Mouse (Mus musculus): ENCODE measurements around the gene Nr6a1.

Nr6a1 gene

GRCm38 (mm10) chr2:38713596-38713995 is 213.9 kb downstream of the Nr6a1 start:
- no peak for DNase-seq (ENCODE audit: low spot score in 2 of 2)

- DNase-seq (ENCODE audit: low spot score in 2 of 2): no peak
Measured at GRCm38 (mm10) chr2:38712769-38713125, 214.7 kb downstream of the Nr6a1 start.

DNA sequence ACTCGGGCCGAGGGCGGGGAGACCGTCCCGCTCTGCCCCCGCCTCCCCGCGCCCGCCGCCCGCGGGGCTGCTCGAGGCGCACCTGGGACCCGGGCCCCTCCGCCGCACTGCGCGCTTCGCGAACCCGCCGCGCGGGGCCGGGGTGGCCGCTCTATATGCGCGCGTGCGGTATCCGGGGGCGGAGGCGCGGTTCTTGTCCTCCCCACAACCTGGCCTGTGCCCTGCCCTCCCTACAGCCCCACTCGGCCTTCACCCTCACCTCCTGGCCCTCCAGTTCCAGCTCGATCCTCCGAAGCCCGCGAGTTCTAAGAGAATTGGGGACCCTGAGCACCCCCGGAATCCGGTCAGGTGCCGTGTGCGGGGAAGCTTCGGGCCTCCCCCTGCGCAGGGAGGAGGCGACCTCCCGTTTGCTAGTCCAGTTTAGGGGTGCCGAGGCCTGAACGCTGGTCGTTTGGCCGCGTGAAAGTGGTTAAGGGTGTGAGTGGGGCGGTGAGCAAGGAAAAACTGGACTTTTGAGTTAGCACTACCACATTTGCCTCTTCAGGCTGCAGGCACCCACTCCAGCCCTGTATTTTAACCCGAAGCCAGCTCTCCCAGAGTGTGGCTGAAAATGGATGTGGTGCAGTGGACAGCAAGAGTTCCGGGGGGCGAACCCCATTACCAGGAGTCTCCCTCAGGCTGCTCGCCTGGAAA is 215.3 kb downstream of the Nr6a1 start:
- no peak for DNase-seq (ENCODE audit: low spot score in 2 of 2)

DNA sequence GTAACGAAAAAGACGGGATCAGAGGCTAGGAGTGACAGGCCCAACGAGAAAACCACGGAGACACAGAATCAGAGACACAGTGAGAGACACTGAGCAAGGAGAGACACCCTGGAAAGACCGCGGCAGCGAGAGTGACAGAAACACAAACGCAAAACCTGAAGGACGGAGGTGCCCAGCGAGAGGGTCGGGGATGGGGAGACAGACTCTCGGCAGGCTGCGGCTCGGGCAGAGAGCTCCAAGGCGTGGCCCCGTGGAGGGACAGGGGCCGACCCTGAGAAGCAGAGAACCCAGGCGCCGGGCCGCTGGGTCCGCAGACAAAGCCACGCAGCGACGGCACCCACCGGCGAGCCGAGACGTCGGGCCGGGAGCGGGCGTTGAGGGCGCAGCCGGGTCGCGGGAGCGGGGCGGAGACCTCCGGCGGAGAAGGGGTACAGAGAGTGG is 216.0 kb downstream of the Nr6a1 start:
- DNase-seq (ENCODE audit: low spot score in 2 of 2): no peak

- DNase-seq (ENCODE audit: low spot score in 2 of 2): no peak
Measured at GRCm38 (mm10) chr2:38710304-38711241, 216.9 kb downstream of the Nr6a1 start.

DNA sequence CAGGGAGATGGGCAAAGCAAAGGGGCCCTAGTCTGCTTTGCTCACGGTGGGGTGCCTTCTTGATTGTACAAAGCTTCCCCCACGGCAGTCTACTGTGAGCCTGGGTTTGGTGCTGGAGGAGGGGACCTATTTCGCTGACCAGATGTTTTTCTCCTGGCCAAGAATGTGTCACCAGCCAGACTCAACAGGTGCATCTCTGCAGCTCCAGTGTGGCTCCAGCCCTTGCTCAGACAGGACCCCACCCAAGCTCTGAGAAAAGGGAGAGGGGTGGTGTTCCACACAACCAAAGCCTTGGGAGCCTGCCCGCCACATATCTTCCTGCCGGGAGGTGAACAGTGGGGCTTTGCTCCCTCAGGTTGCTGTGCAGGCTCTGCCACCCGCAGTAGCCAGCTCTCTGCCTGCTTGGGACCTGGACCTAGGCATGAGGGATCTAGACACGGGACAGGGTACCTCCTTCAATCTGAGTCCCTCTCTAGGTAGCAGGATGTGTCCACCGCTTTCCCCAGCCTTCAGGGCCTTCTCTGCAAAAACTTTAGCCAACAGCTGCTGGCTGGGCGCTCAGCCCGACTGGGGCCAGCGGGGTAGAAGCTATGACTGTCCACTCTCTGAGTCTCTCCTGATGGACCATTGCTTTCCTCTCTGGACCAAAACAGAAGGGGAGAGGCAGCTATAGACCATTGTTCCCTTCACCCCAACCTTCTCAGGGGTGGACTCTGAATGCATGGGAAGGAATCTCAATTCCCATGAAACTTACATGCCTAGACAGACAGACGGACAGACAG is 218.4 kb downstream of the Nr6a1 start:
- no peak for DNase-seq (ENCODE audit: low spot score in 2 of 2)

- no peak for DNase-seq (ENCODE audit: low spot score in 2 of 2)
Measured at GRCm38 (mm10) chr2:38706661-38707060, 220.8 kb downstream of the Nr6a1 start.

DNA sequence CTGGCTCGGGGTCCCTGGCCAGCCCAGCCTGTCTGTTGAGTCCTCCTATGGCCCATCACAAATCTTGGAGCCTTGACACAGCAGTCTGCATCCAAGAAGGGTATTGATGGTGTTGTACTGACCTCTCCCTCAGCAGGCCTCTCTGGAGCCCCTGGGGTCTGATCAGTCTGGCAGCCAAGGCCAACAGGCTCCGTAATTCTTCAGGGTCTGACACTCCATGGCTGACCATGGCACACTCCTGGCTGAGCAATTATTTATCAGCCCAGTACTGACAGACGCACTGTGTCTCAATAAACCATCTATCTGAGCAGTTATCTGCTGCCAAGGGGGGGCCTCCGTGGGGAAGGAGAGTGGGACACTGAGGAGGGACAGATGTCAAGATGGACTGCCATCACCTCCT is 222.5 kb downstream of the Nr6a1 start:
- DNase-seq (ENCODE audit: low spot score in 2 of 2): no peak

GRCm38 (mm10) chr2:38704336-38704735 is 223.2 kb downstream of the Nr6a1 start:
- no peak for DNase-seq (ENCODE audit: low spot score in 2 of 2)

GRCm38 (mm10) chr2:38700177-38700576 is 227.3 kb downstream of the Nr6a1 start:
- no peak for DNase-seq (ENCODE audit: low spot score in 2 of 2)

DNA sequence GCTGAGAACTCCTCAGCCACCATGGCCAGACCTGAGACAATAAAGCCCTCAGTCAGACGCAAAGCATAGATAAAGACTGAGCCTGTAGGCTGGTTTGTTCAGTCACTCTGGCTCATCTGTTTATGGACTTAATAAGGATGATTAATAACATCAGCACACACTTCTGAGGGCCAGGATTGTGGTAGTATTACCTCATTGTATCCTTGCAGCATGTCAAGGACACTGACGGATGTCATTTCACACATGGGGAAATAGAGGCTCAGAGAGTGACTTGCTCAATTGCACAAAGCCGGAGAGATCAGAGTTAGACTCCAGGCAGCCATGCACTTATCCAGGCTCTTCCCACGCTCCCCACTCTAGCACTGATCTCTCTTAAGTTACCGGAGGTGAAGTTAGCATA is 228.9 kb downstream of the Nr6a1 start:
- DNase-seq (ENCODE audit: low spot score in 2 of 2): no peak

DNA sequence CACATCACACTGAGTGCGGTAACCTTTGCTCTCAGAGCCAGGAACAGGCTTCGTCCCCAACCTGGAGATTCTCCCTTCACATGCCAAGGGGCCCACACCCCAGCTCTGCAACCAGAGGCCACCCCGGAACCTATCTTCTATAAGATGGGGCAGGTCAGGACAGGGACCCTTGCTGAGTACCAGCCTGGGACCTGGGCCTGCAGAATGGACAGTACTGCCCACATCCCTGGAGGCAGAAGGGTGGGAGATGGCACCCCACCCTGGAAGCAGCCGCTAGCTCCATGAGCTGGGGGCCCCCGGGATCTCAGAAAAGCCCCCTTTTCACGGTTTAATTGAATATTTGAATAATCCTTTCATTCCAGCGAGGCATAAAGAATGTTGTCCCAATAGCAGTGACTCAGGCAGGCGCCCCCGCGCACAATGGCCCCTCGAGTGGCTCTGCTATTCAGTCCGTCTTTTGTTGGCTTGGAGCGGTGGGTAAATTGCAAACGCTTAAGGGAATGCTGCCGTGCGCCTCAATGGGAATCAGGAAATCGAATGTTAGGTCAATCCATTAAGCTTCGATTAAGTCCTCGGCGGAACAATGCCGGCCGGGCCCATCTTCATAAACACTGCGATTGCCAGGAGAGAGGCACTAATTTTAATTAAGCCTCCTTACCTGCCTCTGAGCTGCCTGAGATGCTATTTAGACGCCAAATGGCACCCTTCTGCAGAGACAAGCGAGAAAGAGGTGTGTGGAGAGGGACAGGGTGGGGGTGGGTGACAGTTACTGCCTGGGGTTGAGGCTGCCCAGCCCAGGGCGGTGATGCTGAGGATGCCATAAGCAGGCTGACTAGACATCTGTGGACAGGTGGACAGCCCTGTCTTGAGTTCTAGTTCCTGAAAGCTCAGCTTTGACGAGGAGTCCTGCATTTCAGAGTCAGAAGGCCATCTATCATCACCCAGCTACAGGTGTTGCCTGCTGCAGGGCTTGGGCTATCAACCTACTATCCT is 230.1 kb downstream of the Nr6a1 start:
- DNase-seq (ENCODE audit: low spot score in 2 of 2): no peak

DNA sequence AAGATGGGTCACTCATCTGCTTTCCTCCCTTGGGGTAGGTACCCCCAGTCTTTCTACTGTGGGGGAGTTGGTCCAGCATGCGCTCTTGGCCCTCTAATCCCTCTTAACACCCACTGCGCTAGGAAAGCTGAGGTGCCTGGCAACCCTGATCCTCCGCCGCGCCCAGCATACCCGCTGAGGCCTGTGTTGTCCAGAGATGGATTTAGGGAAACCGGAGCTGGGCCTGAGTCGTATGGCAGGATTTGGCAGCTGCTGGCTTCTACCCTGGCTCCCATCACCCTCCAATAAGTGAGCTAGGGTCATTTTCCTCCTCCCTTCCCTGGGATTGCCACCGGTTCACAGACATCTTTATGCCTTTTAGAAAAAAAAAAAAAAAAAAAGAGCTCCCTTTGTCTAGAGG is 231.7 kb downstream of the Nr6a1 start:
- no peak for DNase-seq (ENCODE audit: low spot score in 2 of 2)

DNA sequence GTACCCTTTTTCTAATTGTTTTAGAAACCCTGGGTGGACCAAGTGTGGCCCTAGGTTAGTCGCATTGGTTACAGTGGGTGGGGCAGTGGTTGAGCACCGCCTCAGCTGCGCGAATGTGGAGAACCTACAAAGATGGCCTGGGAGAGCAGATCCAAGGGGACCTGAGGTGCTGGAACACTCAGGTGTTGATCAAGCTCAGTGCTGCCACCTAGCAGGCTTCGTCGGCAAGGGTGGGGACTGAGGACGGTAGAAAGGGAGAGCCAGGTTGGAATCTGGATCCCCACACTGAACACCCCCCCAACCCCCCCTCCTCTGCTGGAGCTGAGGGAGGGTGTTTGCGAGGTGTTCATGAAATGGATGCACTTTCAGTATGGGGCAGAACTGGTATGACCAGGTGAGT is 235.9 kb downstream of the Nr6a1 start:
- DNase-seq (ENCODE audit: low spot score in 2 of 2): no peak

DNA sequence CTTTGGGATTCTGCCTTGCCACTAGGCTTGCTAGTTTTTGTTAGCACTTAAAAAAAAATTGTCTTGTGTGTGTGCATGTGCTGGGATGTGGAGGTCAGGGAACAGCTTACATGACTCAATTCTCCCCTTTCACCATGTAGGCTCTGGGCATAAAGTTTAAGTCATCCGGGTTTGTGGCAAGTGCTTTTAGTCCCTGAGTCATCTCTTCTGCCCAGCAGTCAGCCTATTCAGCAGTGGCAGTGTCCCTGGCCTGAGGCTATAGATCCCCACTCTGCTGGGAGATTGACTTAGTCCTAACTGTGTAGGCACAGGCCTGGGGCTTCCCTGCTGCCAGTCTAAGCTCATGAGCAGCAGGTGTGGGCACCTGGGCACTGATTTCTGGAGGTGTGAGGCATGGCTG is 237.6 kb downstream of the Nr6a1 start:
- DNase-seq (ENCODE audit: low spot score in 2 of 2): no peak

DNA sequence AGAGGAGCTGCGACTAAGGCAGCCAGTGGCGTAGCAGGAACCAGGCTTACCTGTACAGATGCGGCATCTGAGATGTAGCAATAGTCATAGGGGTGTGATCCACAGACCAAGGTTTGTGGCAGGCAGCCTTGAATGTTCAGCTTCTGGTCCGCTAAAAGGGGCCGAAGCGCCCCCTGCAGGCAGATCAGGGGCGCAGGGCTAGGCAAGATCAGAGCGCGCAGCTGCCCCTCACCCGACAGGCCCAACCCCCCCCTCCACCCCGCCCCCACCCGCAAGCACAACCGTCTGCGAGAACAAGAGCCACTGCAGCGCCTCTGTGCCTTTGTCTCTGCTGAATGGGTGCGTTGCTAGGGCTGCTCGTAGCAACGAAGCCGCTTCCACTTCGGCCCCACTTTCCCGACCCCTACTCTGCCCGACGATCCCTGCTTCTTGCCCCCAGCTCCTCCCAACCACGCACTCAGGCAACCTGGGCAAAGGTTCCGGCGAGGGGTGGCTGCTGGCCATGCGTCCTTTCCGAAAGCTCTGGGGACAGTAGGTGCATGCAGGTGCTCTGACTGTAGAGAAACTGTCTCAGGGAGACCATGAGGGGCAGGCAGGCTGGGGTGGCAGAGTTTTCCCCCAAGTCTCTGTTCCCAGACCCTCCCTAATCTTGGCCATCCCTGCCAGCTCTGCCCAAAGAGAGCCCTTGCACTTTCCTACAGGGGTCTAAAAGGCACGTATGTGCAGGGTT is 238.5 kb downstream of the Nr6a1 start:
- DNase-seq (ENCODE audit: low spot score in 2 of 2): peak in 1 of 2 experiments; percentile 48

GRCm38 (mm10) chr2:38685746-38686145 is 241.7 kb downstream of the Nr6a1 start:
- DNase-seq (ENCODE audit: low spot score in 2 of 2): no peak

DNA sequence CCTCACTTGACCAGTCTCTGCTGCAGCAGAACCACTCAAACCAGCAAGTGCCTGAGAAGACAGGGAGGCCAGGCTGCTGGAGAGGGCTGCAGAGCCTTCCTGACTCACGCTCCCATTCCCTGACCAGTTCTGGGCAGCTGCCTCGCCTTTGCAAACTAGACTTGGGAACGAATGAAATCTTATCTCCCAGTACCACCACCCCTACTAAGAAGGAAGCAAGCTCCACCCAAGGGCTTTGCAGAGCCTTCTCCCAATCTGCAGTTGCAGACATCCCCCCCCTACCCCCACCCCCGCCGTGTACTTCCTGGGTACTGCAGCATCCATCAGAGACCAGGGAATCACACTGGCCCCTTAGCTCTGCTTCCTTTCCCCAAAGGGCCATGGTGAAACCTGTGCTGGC is 244.4 kb downstream of the Nr6a1 start:
- DNase-seq (ENCODE audit: low spot score in 2 of 2): no peak

- DNase-seq (ENCODE audit: low spot score in 2 of 2): no peak
Measured at GRCm38 (mm10) chr2:38682209-38682608, 245.3 kb downstream of the Nr6a1 start.

DNA sequence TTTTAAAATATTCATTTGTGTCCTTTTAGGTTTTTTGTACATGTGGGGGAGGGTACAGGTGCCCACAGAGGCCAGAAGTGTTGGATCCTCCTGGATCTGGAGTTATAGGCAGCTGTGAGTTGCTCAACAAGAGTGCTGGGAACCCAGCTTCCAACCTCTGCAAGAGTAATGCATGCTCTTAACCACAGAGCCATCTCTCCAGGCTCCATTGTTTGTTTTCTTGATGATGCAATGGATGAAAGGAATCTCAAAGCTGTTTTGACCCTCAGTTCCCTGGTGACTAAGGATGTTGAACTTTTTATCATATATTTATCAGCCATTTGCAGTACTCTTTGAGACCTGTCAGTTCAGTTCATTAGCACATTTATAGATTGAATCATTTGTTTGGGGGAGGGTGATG is 248.5 kb downstream of the Nr6a1 start:
- no peak for DNase-seq (ENCODE audit: low spot score in 2 of 2)

All from frontal cortex, postnatal 10 days (tissue).